Mouse (Mus musculus) lung, embryonic 14.5 days (tissue): ENCODE measurements around the gene Mblac1. TPM values are rescaled to one million over a fixed set of nuclear protein-coding genes. Genes with fewer than 3 reads are reported as not detected.

Source experiments
- ATAC-seq: fragments of 200-750 bp; cut with Nextera tagmentation; 2 replicates; pipeline ENCODE4 v1.8.0; 2017; ENCODE audit warnings: mild to moderate bottlenecking, moderate TSS enrichment, moderate library complexity; ENCODE audit not compliant: insufficient read depth
- DNase-seq: peaks from one replicate; pipeline ENCODE4 v3.0.0-alpha.2; 2015
- H3K27ac ChIP-seq: fragments of 300-500 bp; sonication (generic); 2 replicates; pipeline ENCODE4 v1.5.1; 2014; ENCODE audit warnings: low read depth, mild to moderate bottlenecking, moderate library complexity
- H3K27me3 ChIP-seq: fragments of 300-500 bp; sonication (generic); 2 replicates; pipeline ENCODE4 v1.6.1; 2014; ENCODE audit warnings: low read length, control low read depth; ENCODE audit not compliant: insufficient read depth
- H3K36me3 ChIP-seq: fragments of 300-500 bp; sonication (generic); 2 replicates; pipeline ENCODE4 v1.6.1; 2014; ENCODE audit warnings: control low read depth; ENCODE audit not compliant: insufficient read depth
- H3K4me1 ChIP-seq: fragments of 300-500 bp; sonication (generic); 2 replicates; pipeline ENCODE4 v1.6.1; 2014; ENCODE audit warnings: antibody characterized with exemption, control low read depth; ENCODE audit not compliant: insufficient read depth
- H3K4me2 ChIP-seq: fragments of 300-500 bp; sonication (generic); 2 replicates; pipeline ENCODE4 v1.6.1; 2014; ENCODE audit warnings: mild to moderate bottlenecking
- H3K4me3 ChIP-seq: fragments of 300-500 bp; sonication (generic); 2 replicates; pipeline ENCODE4 v1.5.1; 2014; ENCODE audit warnings: low read depth, low read length
- H3K9ac ChIP-seq: fragments of 300-500 bp; sonication (generic); 2 replicates; pipeline ENCODE4 v1.6.1; 2014
- H3K9me3 ChIP-seq: fragments of 300-500 bp; sonication (generic); 2 replicates; pipeline ENCODE4 v1.6.1; 2016; ENCODE audit warnings: low read depth, low read length, control low read depth
- CTCF ChIP-seq: IDR thresholded peaks from 2 replicates; pipeline ENCODE4 v1.5.1; 2016; ENCODE audit warnings: antibody characterized with exemption, low read depth
- WGBS: fragments of 180-500 bp; shearing (Covaris S2); extraction: QIAGEN DNeasy Blood & Tissue Kit; methylation state at CpG from one replicate; pipeline ENCODE4 v1.1.7; 2014; 5-methylcytosine and 5-hydroxymethylcytosine counted together
- polyA plus RNA-seq: library from polyadenylated mRNA; unstranded; fragments of >200 nt; fragmentation: Nextera tagmentation; extraction: Ambion mirVana; gene quantifications from 2 replicates; pipeline ENCODE4 v1.2.1, GENCODE M21; 2014

Gene Mblac1
- polyA plus RNA-seq, 1 experiment from 2014 or later = 7.3 TPM

DNA sequence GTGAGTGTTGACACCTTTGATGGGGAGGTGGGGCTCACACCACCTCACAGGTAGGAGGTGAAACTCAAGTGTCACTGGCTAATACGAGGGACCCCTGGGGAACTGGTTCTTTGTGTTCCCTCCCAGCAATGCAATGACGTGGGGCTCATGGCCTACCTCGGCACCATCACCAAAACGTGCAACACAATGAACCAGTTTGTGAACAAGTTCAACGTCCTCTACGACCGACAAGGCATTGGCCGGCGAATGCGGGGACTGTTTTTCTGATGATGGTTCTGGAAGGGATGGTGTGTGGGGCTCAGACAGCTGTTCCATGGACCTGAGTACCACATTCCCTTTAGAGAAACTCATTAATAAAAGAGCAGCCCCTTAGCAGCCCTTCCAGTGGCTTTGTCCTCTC lies 30.5 kb upstream of the Mblac1 start:
- H3K9ac ChIP-seq = no peak overlapping the region
- H3K4me1 ChIP-seq = 0 out of 2 replicates have a peak, but pooled peaks cover 2% of the 10 kb centered on the region
- no peak overlapping the region for H3K27ac ChIP-seq
- 63% methylated on average over 10 of the region's 10 CpGs for WGBS
- peaks cover 65% of the 10 kb centered on the region for H3K36me3 ChIP-seq
- no peaks in the 10 kb centered on the region for H3K27me3 ChIP-seq
- TF ChIP-seq CTCF = no peak
- DNase-seq (no peak), ATAC-seq (no peak)
- H3K9me3 ChIP-seq = no peaks in the 10 kb centered on the region
- no peak overlapping the region for H3K4me2 ChIP-seq
- H3K4me3 ChIP-seq = no peak overlapping the region

DNA sequence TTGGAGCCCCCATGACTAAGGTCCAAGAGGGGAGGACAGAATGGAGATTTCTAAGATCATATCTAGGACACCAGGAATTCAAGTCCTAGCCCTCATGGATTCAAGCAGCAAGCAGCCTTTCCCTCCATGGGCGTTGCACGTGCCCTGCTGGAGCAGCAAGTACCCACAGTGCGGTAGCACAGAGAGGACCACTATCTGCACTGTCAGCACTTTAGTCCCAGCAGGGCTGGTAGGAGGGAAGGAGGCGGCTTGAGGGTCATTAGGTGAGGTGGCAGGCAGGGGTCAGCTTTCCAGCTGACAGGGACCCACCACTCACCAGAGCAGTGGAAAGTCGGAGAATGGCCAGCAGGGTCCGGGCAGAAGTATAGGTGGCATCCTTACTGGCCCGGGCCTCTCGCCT lies 28.5 kb upstream of the Mblac1 start:
- no peak overlapping the region for H3K9ac ChIP-seq
- 0 out of 2 replicates have a peak, but pooled peaks cover 2% of the 10 kb centered on the region for H3K4me1 ChIP-seq
- H3K4me2 ChIP-seq = no peak overlapping the region
- peaks cover 78% of the 10 kb centered on the region for H3K36me3 ChIP-seq
- ATAC-seq (no peak), DNase-seq (no peak)
- H3K9me3 ChIP-seq = no peaks in the 10 kb centered on the region
- H3K27me3 ChIP-seq = no peaks in the 10 kb centered on the region
- no peak overlapping the region for H3K27ac ChIP-seq
- H3K4me3 ChIP-seq = no peak overlapping the region
- no peak for TF ChIP-seq CTCF
- WGBS = 72% methylated on average over 8 of the region's 8 CpGs

DNA sequence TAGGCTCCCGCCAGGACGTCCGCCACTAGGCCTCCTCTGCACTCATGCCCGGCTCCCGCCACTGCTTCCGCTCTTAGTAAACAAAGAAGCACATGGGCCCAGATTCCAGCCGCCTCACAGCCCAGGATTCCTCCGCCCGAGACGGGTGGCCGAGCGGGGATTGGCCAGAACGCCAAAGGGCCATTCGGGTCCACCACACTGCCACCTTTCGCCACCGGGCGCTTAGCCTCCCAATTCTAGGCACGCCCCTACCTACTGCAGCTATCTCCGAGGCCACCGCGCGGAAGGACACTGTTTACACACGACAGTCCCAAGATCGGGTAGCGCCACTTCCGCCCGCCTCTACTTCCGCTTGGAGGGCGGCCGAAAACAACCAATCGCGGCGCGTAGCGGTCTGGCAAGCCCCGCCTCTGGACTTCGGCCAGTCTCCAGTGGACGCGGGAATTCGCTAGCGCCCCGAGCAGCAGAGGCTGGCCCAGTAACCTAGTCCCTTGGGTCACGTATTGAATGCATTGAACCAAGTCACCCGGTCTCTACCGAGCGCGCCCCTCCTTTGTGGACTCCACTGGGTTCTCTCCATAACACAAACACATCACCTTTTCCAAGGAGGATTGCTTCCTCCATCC lies 23.1 kb upstream of the Mblac1 start:
- Histone ChIP-seq H3K27ac (peak overlapping the region; percentile 99), H3K9me3 (no peaks in the 10 kb centered on the region), H3K4me2 (peak overlapping the region; percentile 80), H3K27me3 (no peaks in the 10 kb centered on the region), H3K9ac (peak overlapping the region; percentile 85), H3K4me3 (peak overlapping the region; percentile 81), H3K4me1 (0 out of 2 replicates have a peak, but pooled peaks cover 7% of the 10 kb centered on the region), H3K36me3 (peaks cover 62% of the 10 kb centered on the region)
- peak; percentile 99 for DNase-seq
- under 1% methylated on average over 47 of the region's 47 CpGs for WGBS
- ATAC-seq = peak; percentile 88
- TF ChIP-seq CTCF = peak; percentile 38; the same call in 1 of the 2 replicates

GRCm38 (mm10) chr5:138171695-138172491 lies 22.2 kb upstream of the Mblac1 start, which contains the start of the genes Ap4m1 and Mcm7:
Gene Ap4m1, plus strand, starts transcription at chr5:138172002.
Gene Mcm7, minus strand, starts transcription at chr5:138172422.
- peak; percentile 92 for ATAC-seq
- H3K9ac ChIP-seq = peak within 1 kb of the TSS; percentile 85
- H3K4me3 ChIP-seq = peak within 1 kb of the TSS; percentile 81
- H3K4me2 ChIP-seq = peak within 1 kb of the TSS; percentile 80
- 0 out of 2 replicates have a peak, but pooled peaks cover 7% of the 10 kb centered on the region for H3K4me1 ChIP-seq
- peaks cover 61% of the 10 kb centered on the region for H3K36me3 ChIP-seq
- no peaks in the 10 kb centered on the region for H3K9me3 ChIP-seq
- TF ChIP-seq CTCF = peak; percentile 35; the same call in 1 of the 2 replicates
- H3K27ac ChIP-seq = peak within 1 kb of the TSS; percentile 99
- peak; percentile 99 for DNase-seq
- H3K27me3 ChIP-seq = no peaks in the 10 kb centered on the region
- under 1% methylated on average over 54 of the region's 54 CpGs for WGBS

GRCm38 (mm10) chr5:138173217-138173616 lies 20.9 kb upstream of the Mblac1 start:
- no peak overlapping the region for H3K9ac ChIP-seq
- peak overlapping the region; percentile 80 for H3K4me2 ChIP-seq
- H3K27me3 ChIP-seq = no peaks in the 10 kb centered on the region
- H3K9me3 ChIP-seq = no peaks in the 10 kb centered on the region
- whole genome bisulfite sequencing = 66% methylated on average over 3 of the region's 3 CpGs
- H3K4me1 ChIP-seq = 0 out of 2 replicates have a peak, but pooled peaks cover 7% of the 10 kb centered on the region
- TF ChIP-seq CTCF = no peak
- DNase-seq = no peak
- peaks cover 61% of the 10 kb centered on the region for H3K36me3 ChIP-seq
- no peak for ATAC-seq
- H3K27ac ChIP-seq = no peak overlapping the region
- H3K4me3 ChIP-seq = peak overlapping the region; percentile 81; the same call in 1 of the 2 replicates

GRCm38 (mm10) chr5:138186950-138187638 lies 7.0 kb upstream of the Mblac1 start, which contains the start of the genes Taf6 and Cnpy4:
Gene Taf6, minus strand, starts transcription at chr5:138187451.
Gene Cnpy4, plus strand, starts transcription at chr5:138187485.
- WGBS = under 1% methylated on average over 31 of the region's 31 CpGs

More at GRCm38 (mm10) chr5:138186950-138187638, 7.0 kb upstream of the Mblac1 start, which contains the start of the genes Taf6 and Cnpy4:
- H3K9ac ChIP-seq = peak within 1 kb of the TSS; percentile 74
- ATAC-seq (peak; percentile 82), DNase-seq (peak; percentile 95)
- TF ChIP-seq CTCF = no peak
- no peaks in the 10 kb centered on the region for H3K9me3 ChIP-seq
- H3K4me1 ChIP-seq = no peaks in the 10 kb centered on the region
- H3K4me2 ChIP-seq = peak within 1 kb of the TSS; percentile 82
- peak within 1 kb of the TSS; percentile 42 for H3K27ac ChIP-seq
- peak within 1 kb of the TSS; percentile 71 for H3K4me3 ChIP-seq
- no peaks in the 10 kb centered on the region for H3K27me3 ChIP-seq
- H3K36me3 ChIP-seq = peaks cover 34% of the 10 kb centered on the region
